Mouse (Mus musculus): Measurements from ENCODE around the gene Ctsd. TPM values are rescaled to one million over a fixed set of nuclear protein-coding genes. Genes with fewer than 3 reads are reported as not detected.

Gene Ctsd
- total RNA-seq, 2 experiments from 2014 or later, result 313 to 344 TPM

GRCm38 (mm10) chr7:142400750-142401142 lies 12.9 kb upstream of the Ctsd start:
- DNase-seq (ENCODE audit: extremely low spot score in 1 of 2, low spot score in 1 of 2), result no peak

GRCm38 (mm10) chr7:142400112-142400749 lies 12.4 kb upstream of the Ctsd start:
- no peak for DNase-seq (ENCODE audit: extremely low spot score in 1 of 2, low spot score in 1 of 2)

GRCm38 (mm10) chr7:142399250-142399649 lies 11.4 kb upstream of the Ctsd start:
- no peak for DNase-seq (ENCODE audit: extremely low spot score in 1 of 2, low spot score in 1 of 2)

GRCm38 (mm10) chr7:142398052-142398451 lies 10.2 kb upstream of the Ctsd start:
- DNase-seq (ENCODE audit: extremely low spot score in 1 of 2, low spot score in 1 of 2), result no peak

GRCm38 (mm10) chr7:142396611-142397010 lies 8.8 kb upstream of the Ctsd start:
- no peak for DNase-seq (ENCODE audit: extremely low spot score in 1 of 2, low spot score in 1 of 2)

GRCm38 (mm10) chr7:142395472-142395871 lies 7.6 kb upstream of the Ctsd start:
- DNase-seq (ENCODE audit: extremely low spot score in 1 of 2, low spot score in 1 of 2), result no peak

GRCm38 (mm10) chr7:142394261-142395190 lies 6.7 kb upstream of the Ctsd start:
- no peak for DNase-seq (ENCODE audit: extremely low spot score in 1 of 2, low spot score in 1 of 2)

GRCm38 (mm10) chr7:142393191-142393590 lies 5.4 kb upstream of the Ctsd start:
- DNase-seq (ENCODE audit: extremely low spot score in 1 of 2, low spot score in 1 of 2), result no peak

GRCm38 (mm10) chr7:142391609-142392008 lies 3.8 kb upstream of the Ctsd start:
- DNase-seq (ENCODE audit: extremely low spot score in 1 of 2, low spot score in 1 of 2), result no peak

- DNase-seq (ENCODE audit: extremely low spot score in 1 of 2, low spot score in 1 of 2), result no peak
Observed at GRCm38 (mm10) chr7:142391108-142391507, 3.3 kb upstream of the Ctsd start.

GRCm38 (mm10) chr7:142389961-142390650 lies 2.3 kb upstream of the Ctsd start:
- no peak for DNase-seq (ENCODE audit: extremely low spot score in 1 of 2, low spot score in 1 of 2)

- no peak for DNase-seq (ENCODE audit: extremely low spot score in 1 of 2, low spot score in 1 of 2)
Observed at GRCm38 (mm10) chr7:142388740-142389139, 902 bp upstream of the Ctsd start.

- no peak for DNase-seq (ENCODE audit: extremely low spot score in 1 of 2, low spot score in 1 of 2)
Observed at GRCm38 (mm10) chr7:142388198-142388597, 360 bp upstream of the Ctsd start.

GRCm38 (mm10) chr7:142386621-142387201 lies 1.1 kb downstream of the Ctsd start:
- no peak for DNase-seq (ENCODE audit: extremely low spot score in 1 of 2, low spot score in 1 of 2)

GRCm38 (mm10) chr7:142385742-142386403 lies 2.0 kb downstream of the Ctsd start:
- no peak for DNase-seq (ENCODE audit: extremely low spot score in 1 of 2, low spot score in 1 of 2)

- DNase-seq (ENCODE audit: extremely low spot score in 1 of 2, low spot score in 1 of 2), result no peak
Observed at GRCm38 (mm10) chr7:142384306-142384705, 3.5 kb downstream of the Ctsd start.

GRCm38 (mm10) chr7:142382567-142382966 lies 5.3 kb downstream of the Ctsd start, which contains the start of gene Gm49369:
Gm49369 (minus strand) TSS chr7:142382667.
- no peak for DNase-seq (ENCODE audit: extremely low spot score in 1 of 2, low spot score in 1 of 2)

- DNase-seq (ENCODE audit: extremely low spot score in 1 of 2, low spot score in 1 of 2), result no peak
Observed at GRCm38 (mm10) chr7:142381175-142381574, 6.7 kb downstream of the Ctsd start.

GRCm38 (mm10) chr7:142379186-142379585 lies 8.7 kb downstream of the Ctsd start:
- no peak for DNase-seq (ENCODE audit: extremely low spot score in 1 of 2, low spot score in 1 of 2)
